Mouse (Mus musculus): ENCODE results near the gene Rfk.

Rfk gene

GRCm38 (mm10) chr19:17410465-17411065, 16.7 kb downstream of the Rfk start:
- CTCF ChIA-PET: no interaction called here
- POLR2A ChIA-PET: interaction anchor here in 2 of 4 experiments (1.0 to 1.2 kb wide), 2 partner anchors 16 to 258 kb away, joined by 3 to 4 read pairs; partner anchors contain the start of gene Rfk (in 1 of the 2)

GRCm38 (mm10) chr19:17412915-17413459, 19.1 kb downstream of the Rfk start:
- CTCF ChIA-PET: no interaction called here

GRCm38 (mm10) chr19:17417855-17418254, 24.0 kb downstream of the Rfk start:
- POLR2A ChIA-PET: interaction anchor here in 2 of 4 experiments (1.0 to 1.5 kb wide), 4 partner anchors 9 to 1192 kb away, joined by 3 to 5 read pairs (median 4); no protein-coding TSS in a partner anchor
- CTCF ChIA-PET: no interaction called here

More at GRCm38 (mm10) chr19:17412915-17413459, 19.1 kb downstream of the Rfk start:
- POLR2A ChIA-PET: interaction anchor here in 2 of 4 experiments (0.7 to 2.3 kb wide), 7 partner anchors 12 to 23 kb away, joined by 3 to 5 read pairs (median 4); partner anchors contain the start of gene Rfk (in 2 of the 2)

- POLR2A ChIA-PET: interaction anchor here in 1 of 4 experiments (0.7 kb wide), 1 partner anchor 1232 kb away, joined by 7 read pairs; no protein-coding TSS in a partner anchor
- CTCF ChIA-PET: interaction anchor here in 1 of 4 experiments (1.3 kb wide), 1 partner anchor 298 kb away, joined by 3 read pairs; no protein-coding TSS in a partner anchor
Measured at GRCm38 (mm10) chr19:17423306-17423705, 29.5 kb downstream of the Rfk start.

GRCm38 (mm10) chr19:17427824-17428560, 34.1 kb downstream of the Rfk start:
- CTCF ChIA-PET: no interaction called here
- POLR2A ChIA-PET: interaction anchor here in 1 of 4 experiments (0.5 kb wide), 1 partner anchor 163 kb away, joined by 5 read pairs; no protein-coding TSS in a partner anchor

- ChIA-PET CTCF (no interaction called here), POLR2A (no interaction called here)
Measured at GRCm38 (mm10) chr19:17428561-17428914, 34.7 kb downstream of the Rfk start.

GRCm38 (mm10) chr19:17436651-17437050, 42.8 kb downstream of the Rfk start:
- POLR2A ChIA-PET: no interaction called here
- CTCF ChIA-PET: no interaction called here

- CTCF ChIA-PET: no interaction called here
Measured at GRCm38 (mm10) chr19:17439476-17440189, 45.8 kb downstream of the Rfk start.

GRCm38 (mm10) chr19:17443581-17443980, 49.7 kb downstream of the Rfk start:
- CTCF ChIA-PET: no interaction called here

More at GRCm38 (mm10) chr19:17439476-17440189, 45.8 kb downstream of the Rfk start:
- POLR2A ChIA-PET: no interaction called here

More at GRCm38 (mm10) chr19:17443581-17443980, 49.7 kb downstream of the Rfk start:
- POLR2A ChIA-PET: interaction anchor here in 2 of 4 experiments (0.5 to 1.7 kb wide), 2 partner anchors 48 to 587 kb away, joined by 3 to 4 read pairs; no protein-coding TSS in a partner anchor

All from embryonic stem cell, embryonic (primary cell).